Mouse (Mus musculus) stomach, postnatal 0 days (tissue): ENCODE results near the gene Rimbp2.
"Not testable (repeated sequence)": the region's sequence is repeated elsewhere in the genome, so short reads cannot be mapped to it uniquely, and the experiment has no call there.

Experiments used
- CTCF ChIP-seq: IDR thresholded peaks from 2 replicates; pipeline ENCODE4 v1.5.1; 2016; ENCODE audit warnings: antibody characterized with exemption, low read depth, mild to moderate bottlenecking, moderate library complexity
- EP300 ChIP-seq: optimal IDR thresholded peaks from 2 replicates; pipeline ENCODE3; 2016; ENCODE audit warnings: antibody characterized with exemption

DNA sequence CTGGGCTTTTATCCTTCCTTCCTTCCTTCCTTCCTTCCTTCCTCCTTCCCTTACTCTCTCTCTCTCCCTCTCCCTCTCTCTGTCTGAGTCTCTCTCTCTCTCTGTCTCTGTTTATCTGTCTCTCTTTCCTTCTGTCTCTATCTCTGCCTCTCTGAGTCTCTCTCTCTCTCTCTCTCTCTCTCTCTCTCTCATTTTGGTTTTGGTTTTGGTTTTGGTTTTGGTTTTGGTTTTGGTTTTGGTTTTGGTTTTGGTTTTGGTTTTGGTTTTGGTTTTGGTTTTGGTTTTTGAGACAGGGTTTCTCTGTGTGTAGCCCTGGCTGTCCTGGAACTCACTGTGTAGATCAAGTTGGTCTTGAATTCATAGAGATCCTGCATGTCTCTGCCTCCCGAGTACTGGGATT is 24.2 kb upstream of the Rimbp2 start:
- TF ChIP-seq CTCF, EP300: not testable (repeated sequence)
